Mouse (Mus musculus): Measurements from ENCODE around the gene Tesmin.

DNA sequence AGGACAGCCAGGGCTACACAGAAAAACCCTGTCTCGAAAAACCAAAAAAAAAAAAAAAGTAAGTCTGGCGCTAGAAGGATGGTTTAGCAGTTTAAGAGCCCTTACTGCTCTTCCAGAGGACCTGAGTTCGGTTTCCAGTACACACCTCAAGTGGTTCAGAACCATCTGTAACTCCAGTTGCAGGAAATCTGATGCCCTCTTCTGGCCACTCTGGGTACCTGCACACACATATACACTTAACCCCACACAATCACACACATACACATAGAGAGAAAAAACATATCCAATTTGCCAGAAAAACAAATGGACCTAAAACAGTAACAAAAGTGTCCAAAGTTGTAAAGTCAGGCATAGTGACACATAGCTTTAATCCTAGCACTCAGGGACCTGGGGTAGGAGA, 23.6 kb upstream of the Tesmin start:
- no peak for TF ChIP-seq POLR2A (IDR thresholded peaks at IDR 0.05; ENCODE audit: borderline replicate concordance, control insufficient read depth, low read depth, low read length)
- no peak for TF ChIP-seq CTCF (IDR thresholded peaks at IDR 0.05; ENCODE audit: control insufficient read depth, insufficient read depth, low read length)

Measured in bone marrow, adult 2 months (tissue).